Mouse (Mus musculus) forebrain, embryonic 16.5 days (tissue): ENCODE results near the gene Afap1. TPM values are rescaled to one million over a fixed set of nuclear protein-coding genes. Genes with fewer than 3 reads are reported as not detected.
A peak's percentile ranks its signal among the peaks of the same experiment; 100 is the strongest.

ENCODE experiments used
- ATAC-seq: fragments of 200-750 bp; cut with Nextera tagmentation; 2 replicates; pipeline ENCODE4 v1.8.0; 2017; ENCODE audit warnings: mild to moderate bottlenecking, moderate library complexity
- H3K27ac ChIP-seq: fragments of 300-500 bp; sonication (generic); 2 replicates; pipeline ENCODE4 v1.5.1; 2014; ENCODE audit warnings: low read length, control low read depth
- H3K27me3 ChIP-seq: fragments of 300-500 bp; sonication (generic); replicated peaks from 2 replicates; pipeline ENCODE4 v1.6.1; 2014; ENCODE audit warnings: low read length; ENCODE audit not compliant: control insufficient read depth, insufficient read depth
- H3K36me3 ChIP-seq: fragments of 300-500 bp; sonication (generic); 2 replicates; pipeline ENCODE4 v1.6.1; 2014; ENCODE audit not compliant: control insufficient read depth, insufficient read depth
- H3K4me1 ChIP-seq: fragments of 300-500 bp; sonication (generic); replicated peaks from 2 replicates; pipeline ENCODE4 v1.6.1; 2014; ENCODE audit warnings: low read length; ENCODE audit not compliant: control insufficient read depth, insufficient read depth
- H3K4me2 ChIP-seq: fragments of 300-500 bp; sonication (generic); 2 replicates; pipeline ENCODE4 v1.6.1; 2014; ENCODE audit warnings: mild to moderate bottlenecking, low read length, control low read depth
- H3K4me3 ChIP-seq: fragments of 300-500 bp; sonication (generic); replicated peaks from 2 replicates; pipeline ENCODE4 v1.5.1; 2014; ENCODE audit warnings: mild to moderate bottlenecking, low read length, control low read depth
- H3K9ac ChIP-seq: fragments of 300-500 bp; sonication (generic); replicated peaks from 2 replicates; pipeline ENCODE4 v1.6.1; 2014; ENCODE audit warnings: low read depth, low read length, control low read depth
- H3K9me3 ChIP-seq: fragments of 300-500 bp; sonication (generic); 2 replicates; pipeline ENCODE4 v1.6.1; 2016; ENCODE audit warnings: low read length; ENCODE audit not compliant: control insufficient read depth
- WGBS: fragments of 180-500 bp; shearing (Covaris S2); extraction: QIAGEN DNeasy Blood & Tissue Kit; methylation state at CpG from one replicate; pipeline ENCODE4 v1.1.7; 2014; 5-methylcytosine and 5-hydroxymethylcytosine counted together
- polyA plus RNA-seq: library from polyadenylated mRNA; unstranded; fragments of >200 nt; fragmentation: Nextera tagmentation; extraction: Ambion mirVana; gene quantifications from 2 replicates; pipeline ENCODE4 v1.2.1, GENCODE M21; 2015

Gene Afap1
- polyA plus RNA-seq, 1 experiment from 2014 or later = 64.7 TPM

DNA sequence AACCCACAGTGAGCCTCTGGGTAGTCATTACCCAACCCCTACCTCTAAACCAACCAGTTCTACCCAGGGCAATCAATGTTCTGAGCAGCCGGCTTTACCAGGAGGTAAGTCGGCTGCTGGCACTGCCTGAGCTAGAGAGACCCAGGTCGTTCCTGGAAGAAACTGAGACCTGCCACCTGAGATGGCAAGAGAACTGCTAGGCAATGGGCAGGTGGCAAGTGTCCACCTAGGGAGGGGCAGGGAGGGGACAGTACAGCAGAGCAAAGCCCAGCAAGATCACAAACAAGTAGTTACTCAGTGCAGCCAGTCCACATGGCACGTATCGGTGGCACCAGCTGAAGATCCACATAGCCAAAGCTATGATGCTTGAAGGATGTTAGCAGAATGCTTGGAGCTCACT, 16.9 kb upstream of the Afap1 start:
- H3K9ac ChIP-seq = no peak overlapping the region
- 0 out of 2 replicates have a peak, but pooled peaks cover 2% of the 10 kb centered on the region for H3K27me3 ChIP-seq
- 93% methylated on average over 5 of the region's 5 CpGs for WGBS
- no peaks in the 10 kb centered on the region for H3K36me3 ChIP-seq
- no peak for ATAC-seq
- H3K9me3 ChIP-seq = no peaks in the 10 kb centered on the region
- peaks cover 19% of the 10 kb centered on the region for H3K4me1 ChIP-seq
- no peak overlapping the region for H3K27ac ChIP-seq
- H3K4me2 ChIP-seq = no peak overlapping the region
- no peak overlapping the region for H3K4me3 ChIP-seq

DNA sequence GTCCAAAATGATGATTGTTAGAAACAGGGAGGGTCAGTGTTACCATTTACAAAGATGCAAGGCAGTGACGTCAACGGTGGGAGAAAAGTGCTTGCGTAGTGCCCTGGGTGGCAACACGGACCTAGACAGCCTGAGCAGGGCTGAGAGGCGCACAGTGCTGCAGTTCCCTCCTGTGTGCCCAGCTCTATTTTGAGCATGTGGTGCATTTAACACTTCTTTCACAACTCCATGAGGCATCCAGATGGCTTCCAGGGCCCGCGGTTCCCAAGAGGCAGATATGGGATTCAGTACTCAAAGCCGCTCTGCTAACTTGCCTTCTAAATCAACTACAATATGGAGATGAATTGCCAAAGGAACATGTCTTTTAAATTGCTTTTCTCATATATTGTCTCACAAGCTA, 13.9 kb upstream of the Afap1 start:
- H3K4me3 ChIP-seq = no peak overlapping the region
- no peaks in the 10 kb centered on the region for H3K27me3 ChIP-seq
- no peak overlapping the region for H3K4me2 ChIP-seq
- 55% methylated on average over 8 of the region's 8 CpGs for WGBS
- H3K27ac ChIP-seq = peak overlapping the region; percentile 67
- peaks cover 18% of the 10 kb centered on the region for H3K4me1 ChIP-seq
- no peaks in the 10 kb centered on the region for H3K9me3 ChIP-seq
- peak; percentile 96 for ATAC-seq
- no peaks in the 10 kb centered on the region for H3K36me3 ChIP-seq
- no peak overlapping the region for H3K9ac ChIP-seq

- no peaks in the 10 kb centered on the region for H3K27me3 ChIP-seq
- H3K4me3 ChIP-seq = no peak overlapping the region
- H3K27ac ChIP-seq = no peak overlapping the region
- no peak overlapping the region for H3K4me2 ChIP-seq
- no peak overlapping the region for H3K9ac ChIP-seq
- no peak for ATAC-seq
- 65% methylated on average over 9 of the region's 9 CpGs for WGBS
- H3K9me3 ChIP-seq = no peaks in the 10 kb centered on the region
- H3K4me1 ChIP-seq = peaks cover 18% of the 10 kb centered on the region
- no peaks in the 10 kb centered on the region for H3K36me3 ChIP-seq
Observed at GRCm38 (mm10) chr5:35882391-35882790, 10.7 kb upstream of the Afap1 start.

GRCm38 (mm10) chr5:35884262-35884661, 8.9 kb upstream of the Afap1 start:
- no peaks in the 10 kb centered on the region for H3K27me3 ChIP-seq
- H3K9ac ChIP-seq = no peak overlapping the region
- H3K9me3 ChIP-seq = no peaks in the 10 kb centered on the region
- H3K36me3 ChIP-seq = no peaks in the 10 kb centered on the region
- ATAC-seq = no peak
- WGBS = 37% methylated on average over 11 of the region's 11 CpGs
- H3K27ac ChIP-seq = no peak overlapping the region
- H3K4me2 ChIP-seq = no peak overlapping the region
- no peak overlapping the region for H3K4me3 ChIP-seq
- peaks cover 13% of the 10 kb centered on the region for H3K4me1 ChIP-seq

GRCm38 (mm10) chr5:35884689-35885088, 8.4 kb upstream of the Afap1 start:
- H3K9me3 ChIP-seq = no peaks in the 10 kb centered on the region
- ATAC-seq = no peak; the same call in 1 of the 2 replicates
- H3K27me3 ChIP-seq = no peaks in the 10 kb centered on the region
- no peak overlapping the region for H3K27ac ChIP-seq
- H3K9ac ChIP-seq = no peak overlapping the region
- no peak overlapping the region for H3K4me3 ChIP-seq
- H3K4me2 ChIP-seq = no peak overlapping the region
- WGBS = 92% methylated on average over 5 of the region's 5 CpGs
- peaks cover 10% of the 10 kb centered on the region for H3K4me1 ChIP-seq
- H3K36me3 ChIP-seq = no peaks in the 10 kb centered on the region

DNA sequence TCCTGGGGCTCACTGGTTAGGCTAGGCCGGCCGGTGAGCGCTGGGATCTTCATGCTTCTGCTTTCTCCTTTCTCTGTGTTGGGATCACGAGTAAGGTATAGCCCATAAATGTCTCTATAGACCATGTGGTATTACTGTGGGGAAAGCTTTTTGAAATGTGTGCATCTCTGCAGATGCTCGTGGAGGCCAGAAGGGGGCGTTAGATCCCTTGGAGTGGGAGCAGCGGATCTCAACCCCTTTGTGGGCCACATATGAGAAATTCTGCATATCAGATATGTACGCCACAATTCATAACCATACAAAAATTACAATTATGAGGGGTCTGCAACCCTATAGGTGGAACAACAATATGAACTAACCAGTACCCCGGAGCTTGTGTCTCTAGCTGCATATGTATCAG, 4.2 kb upstream of the Afap1 start:
- Histone ChIP-seq H3K27ac (no peak overlapping the region), H3K4me2 (no peak overlapping the region), H3K9ac (no peak overlapping the region), H3K36me3 (no peaks in the 10 kb centered on the region), H3K27me3 (no peaks in the 10 kb centered on the region), H3K9me3 (no peaks in the 10 kb centered on the region), H3K4me3 (no peak overlapping the region), H3K4me1 (peaks cover 8% of the 10 kb centered on the region; the same call in 1 of the 2 replicates)
- ATAC-seq = no peak
- WGBS = 61% methylated on average over 9 of the region's 9 CpGs

DNA sequence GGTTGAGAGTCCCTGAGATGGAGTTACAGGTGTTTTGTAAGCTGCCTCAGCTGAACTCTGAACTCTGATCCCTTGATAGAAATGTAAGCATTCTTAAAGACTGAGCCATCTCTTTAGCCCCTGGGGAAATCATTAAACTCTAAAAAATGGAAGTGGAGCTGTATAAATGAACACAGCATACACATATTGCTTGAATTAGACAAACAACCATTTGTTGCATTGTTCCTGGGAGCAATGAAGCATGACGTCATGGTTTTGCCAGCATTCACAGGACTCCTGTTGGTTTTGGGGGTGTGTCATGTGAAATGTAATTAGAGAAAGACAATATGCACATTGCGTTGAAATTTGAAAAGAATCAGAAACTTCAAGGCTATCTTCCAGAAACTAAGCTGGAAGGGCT, 3.5 kb upstream of the Afap1 start:
- Histone ChIP-seq H3K4me1 (peaks cover 10% of the 10 kb centered on the region), H3K27me3 (no peaks in the 10 kb centered on the region), H3K27ac (no peak overlapping the region), H3K9ac (no peak overlapping the region), H3K4me2 (no peak overlapping the region), H3K36me3 (no peaks in the 10 kb centered on the region), H3K4me3 (no peak overlapping the region), H3K9me3 (no peaks in the 10 kb centered on the region)
- WGBS = 13% methylated on average over 2 of the region's 2 CpGs
- ATAC-seq = no peak

DNA sequence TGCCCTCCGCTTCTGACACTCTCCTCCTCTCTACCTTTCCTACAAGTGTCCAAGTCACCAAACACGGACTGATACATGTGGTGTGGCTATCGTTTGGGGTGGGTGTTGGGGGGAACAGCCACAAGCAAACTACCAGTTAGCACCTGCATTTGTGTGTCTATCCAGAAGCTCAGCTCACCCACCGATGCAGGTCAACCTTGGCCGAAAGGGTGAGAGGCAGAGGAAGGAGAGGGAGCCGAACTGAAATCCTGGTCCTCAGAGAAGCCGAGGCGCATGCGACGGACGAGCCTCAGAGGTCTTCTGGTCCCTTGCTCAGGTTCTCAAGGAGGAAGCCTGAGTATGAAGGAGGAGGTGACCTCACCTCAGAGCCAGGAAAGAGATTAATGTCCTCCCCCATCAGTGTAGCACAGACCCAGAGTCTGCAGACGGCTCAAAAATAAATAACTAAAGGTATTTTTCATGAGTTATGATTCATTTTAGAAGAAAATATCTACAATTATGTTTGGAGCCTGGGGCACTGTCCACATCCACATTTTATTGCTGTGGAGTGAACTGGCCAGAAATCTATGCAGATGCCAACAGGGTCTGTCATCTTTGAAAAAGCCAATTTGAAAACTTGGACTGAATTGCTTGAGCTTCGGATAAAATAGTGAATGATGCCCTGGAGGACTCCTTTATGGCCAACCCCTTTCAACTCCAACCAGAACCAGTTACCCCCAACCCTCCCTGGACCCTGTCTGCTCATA, 2.0 kb upstream of the Afap1 start:
- H3K4me1 ChIP-seq = peaks cover 23% of the 10 kb centered on the region
- H3K9ac ChIP-seq = no peak overlapping the region
- no peaks in the 10 kb centered on the region for H3K9me3 ChIP-seq
- H3K36me3 ChIP-seq = no peaks in the 10 kb centered on the region
- H3K4me2 ChIP-seq = no peak overlapping the region
- ATAC-seq = no peak
- no peak overlapping the region for H3K4me3 ChIP-seq
- WGBS = 95% methylated on average over 13 of the region's 13 CpGs
- no peaks in the 10 kb centered on the region for H3K27me3 ChIP-seq
- H3K27ac ChIP-seq = no peak overlapping the region

GRCm38 (mm10) chr5:35892363-35892762, 756 bp upstream of the Afap1 start:
- H3K27me3 ChIP-seq = no peaks in the 10 kb centered on the region
- no peaks in the 10 kb centered on the region for H3K9me3 ChIP-seq
- H3K4me2 ChIP-seq = no peak overlapping the region
- H3K9ac ChIP-seq = no peak overlapping the region
- H3K36me3 ChIP-seq = no peaks in the 10 kb centered on the region
- 84% methylated on average over 3 of the region's 3 CpGs for WGBS
- ATAC-seq = no peak
- no peak overlapping the region for H3K4me3 ChIP-seq
- H3K4me1 ChIP-seq = peaks cover 35% of the 10 kb centered on the region
- no peak overlapping the region for H3K27ac ChIP-seq
